7 mouse cellular contexts compared by ENCODE assay signal in the genomic region with DNA sequence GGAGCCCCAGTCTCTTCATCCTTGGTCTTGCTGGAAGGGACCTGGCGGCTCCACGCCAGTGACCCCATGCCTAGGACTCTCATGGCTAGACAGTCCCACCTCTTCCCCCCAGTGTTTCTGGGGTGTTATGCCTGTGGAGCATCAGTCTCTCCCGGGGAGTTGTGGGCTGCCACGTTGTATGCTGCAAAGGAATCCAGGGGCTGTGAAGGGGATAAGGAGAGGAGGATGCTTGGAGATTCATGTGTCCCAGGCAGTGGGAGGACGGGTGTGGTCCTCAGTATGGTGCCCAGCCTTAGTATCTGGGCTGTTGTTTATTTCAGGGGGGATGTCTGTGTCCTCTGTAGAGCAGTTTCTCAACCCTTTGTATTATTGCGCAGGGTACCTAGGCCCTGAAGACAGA. TPM values are rescaled to one million over a fixed set of nuclear protein-coding genes. Genes with fewer than 3 reads are reported as not detected.
DNase-seq lines count a peak whose midpoint lies in the region; ATAC-seq and TF ChIP-seq lines count a peak whose summit lies in the region.

No protein-coding gene starts in this region.

- H3K4me1 ChIP-seq in lung, embryonic 15.5 days: peaks cover 26% of the 10 kb centered on the region
- peaks cover 16% of the 10 kb centered on the region for H3K4me1 ChIP-seq in forebrain, postnatal 0 days (ENCODE audit: insufficient read depth)
- peaks cover 14% of the 10 kb centered on the region for H3K4me1 ChIP-seq in limb, embryonic 11.5 days (ENCODE audit: control insufficient read depth, insufficient read depth, low read length)
- peaks cover 25% of the 10 kb centered on the region for H3K4me1 ChIP-seq in stomach, embryonic 16.5 days (ENCODE audit: control insufficient read depth, insufficient read depth, low read length)

- peak overlapping the region; percentile 98 for H3K4me2 ChIP-seq in lung, embryonic 15.5 days
- H3K4me2 ChIP-seq in forebrain, postnatal 0 days (ENCODE audit: low read depth): peak overlapping the region; percentile 91
- peak overlapping the region; percentile 89 for H3K4me2 ChIP-seq in limb, embryonic 11.5 days (ENCODE audit: low read depth, severe bottlenecking)
- peak overlapping the region; percentile 76 for H3K4me2 ChIP-seq in stomach, embryonic 16.5 days (ENCODE audit: low read depth, low read length)

- peak overlapping the region; percentile 86; the same call in 1 of the 2 replicates for H3K4me3 ChIP-seq in lung, embryonic 15.5 days
- peak overlapping the region; percentile 49; the same call in 1 of the 2 replicates for H3K4me3 ChIP-seq in forebrain, postnatal 0 days (ENCODE audit: low read depth, low read length)
- H3K4me3 ChIP-seq in limb, embryonic 11.5 days (ENCODE audit: low read depth, low read length): no peak overlapping the region
- H3K4me3 ChIP-seq in stomach, embryonic 16.5 days (replicated peaks; ENCODE audit: low read length): no peak overlapping the region

- no peak overlapping the region for H3K27ac ChIP-seq in lung, embryonic 15.5 days
- peak overlapping the region; percentile 35; the same call in 1 of the 2 replicates for H3K27ac ChIP-seq in forebrain, postnatal 0 days (ENCODE audit: low read depth, low read length)
- no peak overlapping the region for H3K27ac ChIP-seq in limb, embryonic 11.5 days (replicated peaks; ENCODE audit: low read depth, low read length)
- no peak overlapping the region; the same call in 1 of the 2 replicates for H3K27ac ChIP-seq in stomach, embryonic 16.5 days (ENCODE audit: low read length)

- DNase-seq in lung, postnatal 25 days (ENCODE audit: low spot score): no peak
- peak; percentile 39 for DNase-seq in forebrain, postnatal 0 days
- no peak for DNase-seq in limb, embryonic 11.5 days (ENCODE audit: low spot score)
- no peak for DNase-seq in ovary, postnatal 36 days (ENCODE audit: low spot score)
- no peak for DNase-seq in cerebellum, postnatal 25 days

- no peak for ATAC-seq in lung, embryonic 15.5 days (ENCODE audit: borderline replicate concordance, extremely low read depth, low FRiP score, low TSS enrichment)
- no peak for ATAC-seq in forebrain, postnatal 0 days
- ATAC-seq in limb, embryonic 11.5 days (ENCODE audit: insufficient number of reproducible peaks, low FRiP score, low TSS enrichment, low read depth): no peak
- ATAC-seq in stomach, embryonic 16.5 days (ENCODE audit: insufficient read depth, low FRiP score): no peak

- H3K9me3 ChIP-seq in lung, embryonic 15.5 days: no peaks in the 10 kb centered on the region
- no peaks in the 10 kb centered on the region for H3K9me3 ChIP-seq in forebrain, postnatal 0 days (ENCODE audit: low read length)
- no peaks in the 10 kb centered on the region for H3K9me3 ChIP-seq in limb, embryonic 11.5 days (ENCODE audit: control insufficient read depth, low read length)
- no peaks in the 10 kb centered on the region for H3K9me3 ChIP-seq in stomach, embryonic 16.5 days (replicated peaks; ENCODE audit: control insufficient read depth, low read length)

- no peaks in the 10 kb centered on the region for H3K27me3 ChIP-seq in lung, embryonic 15.5 days
- H3K27me3 ChIP-seq in forebrain, postnatal 0 days (ENCODE audit: insufficient read depth, low read length): no peaks in the 10 kb centered on the region
- no peaks in the 10 kb centered on the region for H3K27me3 ChIP-seq in limb, embryonic 11.5 days (ENCODE audit: control insufficient read depth, insufficient read depth, low read length)
- no peaks in the 10 kb centered on the region; the same call in 1 of the 2 replicates for H3K27me3 ChIP-seq in stomach, embryonic 16.5 days (ENCODE audit: control insufficient read depth, insufficient read depth, low read length)

- no peak for TF ChIP-seq CTCF in forebrain, postnatal 0 days (IDR thresholded peaks at IDR 0.05; ENCODE audit: low read depth)

- H3K36me3 ChIP-seq in lung, embryonic 15.5 days: no peaks in the 10 kb centered on the region
- no peaks in the 10 kb centered on the region for H3K36me3 ChIP-seq in forebrain, postnatal 0 days (ENCODE audit: insufficient read depth)
- no peaks in the 10 kb centered on the region for H3K36me3 ChIP-seq in limb, embryonic 11.5 days (ENCODE audit: control insufficient read depth, insufficient read depth, low read length)
- no peaks in the 10 kb centered on the region for H3K36me3 ChIP-seq in stomach, embryonic 16.5 days (ENCODE audit: control insufficient read depth, insufficient read depth, low read length)

- H3K9ac ChIP-seq in lung, embryonic 15.5 days: no peak overlapping the region
- H3K9ac ChIP-seq in forebrain, postnatal 0 days: peak overlapping the region; percentile 67; the same call in 1 of the 2 replicates
- H3K9ac ChIP-seq in limb, embryonic 11.5 days (ENCODE audit: low read length): peak overlapping the region; percentile 81; the same call in 1 of the 2 replicates
- peak overlapping the region; percentile 76; the same call in 1 of the 2 replicates for H3K9ac ChIP-seq in stomach, embryonic 16.5 days (ENCODE audit: low read length)

- WGBS in lung, embryonic 15.5 days: 63% methylated on average over 6 of the region's 6 CpGs
- WGBS in forebrain, postnatal 0 days: 52% methylated on average over 6 of the region's 6 CpGs
- 48% methylated on average over 6 of the region's 6 CpGs for WGBS in limb, embryonic 11.5 days
- WGBS in stomach, embryonic 16.5 days: 65% methylated on average over 6 of the region's 6 CpGs

RNA-seq across cellular contexts. Expression of gene Ier5l, which starts 5.0 kb away (rescaled TPM):
- polyA plus RNA-seq in lung, embryonic 15.5 days (2015; fragmentation: Nextera tagmentation; extraction: Ambion mirVana): 2.0 and 2.8 TPM in 2 replicates
- 17.7 and 19.9 TPM in 2 replicates for total RNA-seq in forebrain, postnatal 0 days (2014; rRNA removed)
- polyA plus RNA-seq in forebrain, postnatal 0 days (2015; fragmentation: Nextera tagmentation; extraction: Ambion mirVana): 4.0 and 6.2 TPM in 2 replicates
- 7.1 and 9.7 TPM in 2 replicates for polyA plus RNA-seq in limb, embryonic 11.5 days (2014; fragmentation: Nextera tagmentation; extraction: Ambion mirVana)
- polyA plus RNA-seq in stomach, embryonic 16.5 days (2015; fragmentation: Nextera tagmentation; extraction: Ambion mirVana): 0.56 and 0.83 TPM in 2 replicates

RNA-seq across cellular contexts. Expression of gene Ptpa, which starts 53.2 kb away (rescaled TPM):
- 164 and 165 TPM in 2 replicates for polyA plus RNA-seq in lung, embryonic 15.5 days (2015; fragmentation: Nextera tagmentation; extraction: Ambion mirVana)
- 129 and 132 TPM in 2 replicates for total RNA-seq in forebrain, postnatal 0 days (2014; rRNA removed)
- 143 and 148 TPM in 2 replicates for polyA plus RNA-seq in forebrain, postnatal 0 days (2015; fragmentation: Nextera tagmentation; extraction: Ambion mirVana)
- polyA plus RNA-seq in limb, embryonic 11.5 days (2014; fragmentation: Nextera tagmentation; extraction: Ambion mirVana): 74.4 and 83.3 TPM in 2 replicates
- 138 and 146 TPM in 2 replicates for polyA plus RNA-seq in stomach, embryonic 16.5 days (2015; fragmentation: Nextera tagmentation; extraction: Ambion mirVana)

RNA-seq across cellular contexts. Expression of gene Crat, which starts 53.4 kb away (rescaled TPM):
- polyA plus RNA-seq in lung, embryonic 15.5 days (2015; fragmentation: Nextera tagmentation; extraction: Ambion mirVana): 32.0 and 34.1 TPM in 2 replicates
- 28.0 and 33.6 TPM in 2 replicates for total RNA-seq in forebrain, postnatal 0 days (2014; rRNA removed)
- 20.7 and 24.0 TPM in 2 replicates for polyA plus RNA-seq in forebrain, postnatal 0 days (2015; fragmentation: Nextera tagmentation; extraction: Ambion mirVana)
- polyA plus RNA-seq in limb, embryonic 11.5 days (2014; fragmentation: Nextera tagmentation; extraction: Ambion mirVana): 25.6 and 27.9 TPM in 2 replicates
- polyA plus RNA-seq in stomach, embryonic 16.5 days (2015; fragmentation: Nextera tagmentation; extraction: Ambion mirVana): 27.7 and 29.0 TPM in 2 replicates

Comparison
In these comparisons a context has a peak if more than half of its experiments do, and no peak if none do; other contexts are left out.
1. H3K4me3 ChIP-seq: peak in lung, embryonic 15.5 days (single experiment) and forebrain, postnatal 0 days (single experiment); none in limb, embryonic 11.5 days (single experiment) and stomach, embryonic 16.5 days (single experiment).
2. Peak in every context shown above with its lines, with median percentiles within 50 percentile points of each other: H3K4me2 ChIP-seq.